8 mouse cellular contexts compared by ENCODE assay signal in the genomic region with DNA sequence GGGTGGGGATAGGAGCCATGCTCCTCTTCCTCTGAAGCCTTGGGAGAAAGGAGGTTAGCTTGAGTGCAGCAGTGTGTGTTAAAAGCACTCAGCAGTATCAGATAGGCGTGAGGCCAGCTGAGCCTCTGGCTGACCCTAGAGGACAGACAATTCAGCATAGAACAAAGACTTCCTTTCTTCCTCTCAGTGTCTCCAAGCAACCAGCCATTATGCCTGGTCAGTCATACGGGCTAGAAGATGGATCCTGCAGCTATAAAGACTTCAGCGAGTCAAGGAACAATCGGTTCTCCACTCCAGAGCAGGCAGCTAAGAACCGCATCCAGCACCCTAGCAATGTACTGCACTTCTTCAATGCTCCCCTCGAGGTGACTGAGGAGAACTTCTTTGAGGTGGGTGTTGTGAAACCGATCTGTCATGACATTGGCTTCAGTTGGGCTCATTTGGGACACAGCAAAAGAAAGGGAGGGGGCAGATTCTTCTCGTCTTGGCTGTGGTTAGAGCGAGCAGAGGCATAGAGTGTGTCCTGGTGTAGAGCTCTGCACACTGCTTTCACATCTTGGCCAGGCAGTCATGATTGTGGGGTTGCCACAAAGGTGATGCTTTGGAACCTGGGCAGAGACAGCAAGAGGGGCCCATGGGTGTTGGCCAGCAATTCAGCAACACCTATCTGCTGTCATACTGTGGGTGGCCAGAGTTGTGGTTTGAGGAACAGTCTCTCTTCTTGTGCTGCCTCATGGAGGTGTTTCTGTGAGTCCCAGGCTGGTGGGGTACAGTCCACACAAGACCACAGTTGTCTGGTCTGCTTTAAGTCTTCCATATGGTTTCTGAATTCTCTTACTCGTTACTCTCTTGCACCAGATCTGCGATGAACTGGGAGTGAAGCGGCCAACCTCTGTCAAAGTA. TPM values are rescaled to one million over a fixed set of nuclear protein-coding genes. Genes with fewer than 3 reads are reported as not detected.
A peak's percentile ranks its signal among the peaks of the same experiment; 100 is the strongest.
DNase-seq lines count a peak whose midpoint lies in the region; ATAC-seq lines count a peak whose summit lies in the region.

No protein-coding gene starts in this region.

- no peak for ATAC-seq in CD4-positive, CD25-positive, alpha-beta regulatory T cell, adult 4 months
- ATAC-seq in heart, embryonic 11.5 days (replicated peaks; ENCODE audit: insufficient number of reproducible peaks, low FRiP score, low TSS enrichment): no peak

- peak; percentile 32 for DNase-seq in CD4-positive, CD25-positive, alpha-beta regulatory T cell, adult 2 months (ENCODE audit: low read depth, low spot score)
- DNase-seq in NIH3T3 (ENCODE audit: low read depth): peak; percentile 79
- peak; percentile 74 for DNase-seq in kidney, postnatal 10 days
- peak; percentile 67 to 82 for DNase-seq in natural killer cell, adult 2 months (ENCODE audit: low spot score in 2 of 2)
- DNase-seq in right cerebral cortex, postnatal 25 days: no peak
- DNase-seq in left cerebral cortex, adult 9 months (ENCODE audit: low spot score in 2 of 2): no peak

- H3K27me3 ChIP-seq in heart, embryonic 11.5 days (ENCODE audit: control insufficient read depth, insufficient read depth, low read length): no peaks in the 10 kb centered on the region

- no peak overlapping the region for H3K4me2 ChIP-seq in heart, embryonic 11.5 days

- 0 out of 2 replicates have a peak overlapping the region, but pooled peaks have one; percentile 29 for H3K27ac ChIP-seq in heart, embryonic 11.5 days (ENCODE audit: low read depth, low read length)

- H3K4me3 ChIP-seq in heart, embryonic 11.5 days (ENCODE audit: low read depth, low read length): no peak overlapping the region

- no peak overlapping the region for H3K9ac ChIP-seq in heart, embryonic 11.5 days (ENCODE audit: low read depth, low read length)

- peaks cover 32% of the 10 kb centered on the region for H3K4me1 ChIP-seq in heart, embryonic 11.5 days (ENCODE audit: control insufficient read depth, insufficient read depth, low read length)

- whole genome bisulfite sequencing in heart, embryonic 11.5 days (ENCODE audit: insufficient replicate concordance): 74% methylated on average over 12 of the region's 12 CpGs

- peaks cover 68% of the 10 kb centered on the region for H3K36me3 ChIP-seq in heart, embryonic 11.5 days (ENCODE audit: control insufficient read depth, insufficient read depth, low read length)

- no peaks in the 10 kb centered on the region for H3K9me3 ChIP-seq in heart, embryonic 11.5 days (replicated peaks; ENCODE audit: control insufficient read depth, low read length)

RNA-seq across cellular contexts. Expression of a gene that starts 4.4 kb away (rescaled TPM):
- polyA plus RNA-seq in CD4-positive, CD25-positive, alpha-beta regulatory T cell, adult 4 months (2017; shearing (Covaris generic)): 100 to 1,000 TPM; 198 to 237 TPM
- 139 and 149 TPM in 2 replicates for polyA plus RNA-seq in heart, embryonic 11.5 days (2014; fragmentation: Nextera tagmentation; extraction: Ambion mirVana)

RNA-seq across cellular contexts. Expression of a gene that starts 12.3 kb away (rescaled TPM):
- 100 to 1,000 TPM; 181 to 326 TPM for polyA plus RNA-seq in CD4-positive, CD25-positive, alpha-beta regulatory T cell, adult 4 months (2017; shearing (Covaris generic))
- polyA plus RNA-seq in heart, embryonic 11.5 days (2014; fragmentation: Nextera tagmentation; extraction: Ambion mirVana): 210 and 212 TPM in 2 replicates

RNA-seq across cellular contexts. Expression of a gene that starts 13.0 kb away (rescaled TPM):
- polyA plus RNA-seq in CD4-positive, CD25-positive, alpha-beta regulatory T cell, adult 4 months (2017; shearing (Covaris generic)): 10 to 100 TPM; 28.0 to 57.1 TPM
- polyA plus RNA-seq in heart, embryonic 11.5 days (2014; fragmentation: Nextera tagmentation; extraction: Ambion mirVana): 2.2 and 3.9 TPM in 2 replicates

RNA-seq across cellular contexts. Expression of a gene that starts 31.8 kb away (rescaled TPM):
- polyA plus RNA-seq in CD4-positive, CD25-positive, alpha-beta regulatory T cell, adult 4 months (2017; shearing (Covaris generic)): 100 to 1,000 TPM; 197 to 273 TPM
- 2.4 and 2.5 TPM in 2 replicates for polyA plus RNA-seq in heart, embryonic 11.5 days (2014; fragmentation: Nextera tagmentation; extraction: Ambion mirVana)

RNA-seq across cellular contexts. Expression of a gene that starts 43.0 kb away (rescaled TPM):
- polyA plus RNA-seq in CD4-positive, CD25-positive, alpha-beta regulatory T cell, adult 4 months (2017; shearing (Covaris generic)): 1 to 10 TPM; 1.1 to 1.6 TPM
- polyA plus RNA-seq in heart, embryonic 11.5 days (2014; fragmentation: Nextera tagmentation; extraction: Ambion mirVana): 0.82 and 1.0 TPM in 2 replicates

Comparison
In these comparisons a context has a peak if more than half of its experiments do, and no peak if none do; other contexts are left out.
1. DNase-seq: peak in CD4-positive, CD25-positive, alpha-beta regulatory T cell, adult 2 months (single experiment), NIH3T3 (single experiment), kidney, postnatal 10 days (single experiment) and natural killer cell, adult 2 months (2 of 2); none in right cerebral cortex, postnatal 25 days (single experiment) and left cerebral cortex, adult 9 months (0 of 2).